Mouse (Mus musculus) liver, embryonic 11.5 days (tissue): ENCODE results near the gene Mlx. TPM values are rescaled to one million over a fixed set of nuclear protein-coding genes. Genes with fewer than 3 reads are reported as not detected.

Experiments used
- ATAC-seq: fragments of 200-750 bp; cut with Nextera tagmentation; replicated peaks from 2 replicates; pipeline ENCODE4 v1.8.0; 2017; ENCODE audit warnings: moderate number of reproducible peaks, mild to moderate bottlenecking, moderate TSS enrichment, moderate library complexity; ENCODE audit not compliant: low FRiP score
- DNase-seq: peaks from one replicate; pipeline ENCODE4 v3.0.0-alpha.2; 2017; ENCODE audit warnings: low spot score
- H3K27ac ChIP-seq: fragments of 300-500 bp; sonication (generic); 2 replicates; pipeline ENCODE4 v1.5.1; 2014; ENCODE audit warnings: mild to moderate bottlenecking, low read depth, low read length, control low read depth
- H3K27me3 ChIP-seq: fragments of 300-500 bp; sonication (generic); replicated peaks from 2 replicates; pipeline ENCODE4 v1.6.1; 2014; ENCODE audit warnings: low read length, mixed read lengths; ENCODE audit not compliant: control insufficient read depth, insufficient read depth
- H3K36me3 ChIP-seq: fragments of 300-500 bp; sonication (generic); 2 replicates; pipeline ENCODE4 v1.6.1; 2014; ENCODE audit warnings: mild to moderate bottlenecking, low read length, moderate library complexity, mixed read lengths; ENCODE audit not compliant: control insufficient read depth, insufficient read depth
- H3K4me1 ChIP-seq: fragments of 300-500 bp; sonication (generic); replicated peaks from 2 replicates; pipeline ENCODE4 v1.6.1; 2014; ENCODE audit warnings: low read length, mixed read lengths; ENCODE audit not compliant: control insufficient read depth, insufficient read depth
- H3K4me2 ChIP-seq: fragments of 300-500 bp; sonication (generic); 2 replicates; pipeline ENCODE4 v1.6.1; 2014; ENCODE audit warnings: mild to moderate bottlenecking, control low read depth, moderate library complexity
- H3K4me3 ChIP-seq: fragments of 300-500 bp; sonication (generic); 2 replicates; pipeline ENCODE4 v1.5.1; 2014; ENCODE audit warnings: low read depth, low read length, control low read depth
- H3K9ac ChIP-seq: fragments of 300-500 bp; sonication (generic); 2 replicates; pipeline ENCODE4 v1.6.1; 2014; ENCODE audit warnings: low read depth, low read length, control low read depth
- H3K9me3 ChIP-seq: fragments of 300-500 bp; sonication (generic); 2 replicates; pipeline ENCODE4 v1.6.1; 2016; ENCODE audit warnings: low read length, inconsistent platforms, mixed read lengths; ENCODE audit not compliant: control insufficient read depth
- WGBS: fragments of 180-500 bp; shearing (Covaris S2); extraction: QIAGEN DNeasy Blood & Tissue Kit; methylation state at CpG from one replicate; pipeline ENCODE4 v1.1.7; 2014; 5-methylcytosine and 5-hydroxymethylcytosine counted together
- polyA plus RNA-seq: library from polyadenylated mRNA; unstranded; fragments of >200 nt; fragmentation: Nextera tagmentation; extraction: Ambion mirVana; gene quantifications from 2 replicates; pipeline ENCODE4 v1.2.1, GENCODE M21; 2014

The Mlx gene
- polyA plus RNA-seq, 1 experiment from 2014 or later, result 45.3 TPM

DNA sequence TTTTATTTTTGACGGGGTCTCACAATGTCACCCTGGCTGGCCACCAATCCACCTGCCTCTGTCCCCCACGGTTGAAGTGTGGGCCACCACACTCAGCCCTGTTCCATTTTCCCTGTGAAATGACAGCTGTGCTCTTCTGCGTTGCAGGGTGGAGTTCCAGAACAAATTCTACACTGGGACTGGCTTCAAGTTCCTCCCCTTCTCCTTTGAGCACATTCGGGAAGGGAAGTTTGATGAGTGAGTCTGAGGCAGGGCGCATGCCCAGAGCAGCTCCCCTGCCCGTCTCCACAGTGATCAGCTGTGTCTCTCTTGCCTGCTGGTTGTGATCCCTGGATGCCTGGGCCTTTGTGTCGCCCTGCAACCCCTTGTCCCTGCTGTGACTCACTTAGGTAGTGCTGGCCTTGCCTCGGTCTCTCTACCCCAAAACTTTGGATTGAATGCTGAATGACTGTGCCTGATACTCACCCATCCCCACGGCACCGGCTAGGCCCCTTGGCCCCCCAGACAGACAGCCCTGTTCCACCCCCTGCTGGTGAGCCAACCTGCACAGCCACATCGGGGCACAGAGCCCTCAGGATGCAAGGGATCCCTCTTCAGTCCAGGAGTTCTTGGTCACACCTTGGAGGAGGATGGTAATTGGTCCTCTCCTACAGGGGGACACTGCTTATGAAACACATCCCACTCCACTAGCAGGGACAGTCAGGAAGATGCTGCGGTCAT lies 24.8 kb upstream of the Mlx start:
- no peak overlapping the region for H3K4me2 ChIP-seq
- H3K4me1 ChIP-seq, result peaks cover 63% of the 10 kb centered on the region
- no peaks in the 10 kb centered on the region for H3K9me3 ChIP-seq
- DNase-seq, result no peak
- peak overlapping the region; percentile 99 for H3K27ac ChIP-seq
- H3K4me3 ChIP-seq, result no peak overlapping the region
- no peak overlapping the region for H3K9ac ChIP-seq
- H3K27me3 ChIP-seq, result no peaks in the 10 kb centered on the region
- WGBS, result 76% methylated on average over 12 of the region's 12 CpGs
- ATAC-seq, result no peak
- peaks cover 13% of the 10 kb centered on the region for H3K36me3 ChIP-seq

DNA sequence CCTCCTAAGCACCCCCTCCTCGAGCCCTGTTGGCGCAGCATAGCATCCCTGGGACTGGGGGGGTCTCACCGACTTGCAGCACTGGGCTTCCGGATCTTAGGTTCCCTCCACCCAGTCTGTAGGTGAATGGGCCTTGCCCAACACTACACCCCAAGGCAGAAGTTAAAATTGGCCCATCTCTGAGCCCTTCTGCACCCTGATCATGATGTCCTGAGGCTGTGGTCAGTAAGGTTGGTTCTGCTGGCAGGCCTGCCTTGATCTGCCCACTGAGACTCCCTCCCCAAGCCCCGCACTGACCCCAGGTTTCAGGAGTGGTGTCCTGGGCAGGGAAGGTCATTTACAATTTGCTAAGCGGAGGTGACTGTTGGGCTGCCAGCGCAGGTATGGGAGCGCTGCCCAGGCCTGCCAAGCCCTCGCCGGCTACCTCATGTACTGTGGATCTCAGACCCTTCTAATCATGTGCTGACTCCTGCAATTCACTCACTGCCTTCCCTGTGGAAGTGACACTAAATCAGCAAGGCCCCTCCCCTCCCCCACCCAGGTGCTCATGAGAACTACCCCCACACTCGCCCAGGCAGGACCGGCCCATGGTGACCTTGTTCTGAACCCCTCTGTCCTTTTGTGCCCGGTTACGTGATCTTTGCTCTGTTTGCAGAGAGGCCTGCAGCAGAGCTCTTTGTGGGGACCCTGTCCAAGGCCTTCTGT lies 24.0 kb upstream of the Mlx start:
- Histone ChIP-seq H3K27me3 (no peaks in the 10 kb centered on the region; the same call in 1 of the 2 replicates), H3K9me3 (no peaks in the 10 kb centered on the region), H3K4me1 (peaks cover 58% of the 10 kb centered on the region), H3K4me3 (no peak overlapping the region), H3K36me3 (peaks cover 9% of the 10 kb centered on the region), H3K27ac (peak overlapping the region; percentile 99), H3K4me2 (peak overlapping the region; percentile 46), H3K9ac (peak overlapping the region; percentile 46)
- DNase-seq, result peak; percentile 66
- 56% methylated on average over 14 of the region's 14 CpGs for WGBS
- ATAC-seq, result no peak

DNA sequence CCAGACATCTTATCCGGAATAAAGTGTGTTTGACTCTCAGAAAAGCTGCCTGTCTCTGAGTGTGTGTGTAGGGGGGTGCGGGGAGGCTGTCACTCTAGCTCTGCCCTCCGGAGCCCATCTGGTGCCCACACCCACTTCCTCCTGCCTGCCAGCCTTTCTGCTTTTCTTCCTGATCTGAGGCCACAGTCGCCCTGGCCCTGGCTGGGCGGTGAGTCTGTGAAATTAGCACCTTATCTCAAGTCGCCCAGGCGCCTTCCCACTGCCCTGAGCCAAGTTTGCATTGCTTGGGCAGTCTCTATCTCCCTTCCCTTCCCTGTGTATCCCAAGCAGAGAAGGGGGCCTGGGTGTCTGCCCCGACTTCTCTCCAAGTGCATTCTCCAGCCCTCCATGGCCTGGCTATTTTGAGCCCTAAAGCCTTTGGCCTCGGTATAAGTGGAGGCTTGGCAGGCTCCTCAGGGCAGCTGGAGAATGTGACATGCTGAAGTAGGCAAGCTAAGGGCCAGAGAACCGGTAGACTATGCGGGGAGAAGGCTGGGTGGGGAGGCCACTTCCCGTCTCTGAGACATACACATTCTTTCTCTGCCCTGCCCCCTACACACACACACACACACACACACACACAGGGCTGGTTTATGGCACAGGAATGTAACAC lies 23.3 kb upstream of the Mlx start:
- peaks cover 52% of the 10 kb centered on the region for H3K4me1 ChIP-seq
- peak overlapping the region; percentile 46 for H3K9ac ChIP-seq
- ATAC-seq, result peak; percentile 92
- WGBS, result 3% methylated on average over 12 of the region's 12 CpGs
- H3K36me3 ChIP-seq, result peaks cover 7% of the 10 kb centered on the region; the same call in 1 of the 2 replicates
- no peaks in the 10 kb centered on the region; the same call in 1 of the 2 replicates for H3K27me3 ChIP-seq
- peak; percentile 79 for DNase-seq
- peak overlapping the region; percentile 46 for H3K4me2 ChIP-seq
- peak overlapping the region; percentile 99 for H3K27ac ChIP-seq
- H3K9me3 ChIP-seq, result no peaks in the 10 kb centered on the region
- H3K4me3 ChIP-seq, result no peak overlapping the region

DNA sequence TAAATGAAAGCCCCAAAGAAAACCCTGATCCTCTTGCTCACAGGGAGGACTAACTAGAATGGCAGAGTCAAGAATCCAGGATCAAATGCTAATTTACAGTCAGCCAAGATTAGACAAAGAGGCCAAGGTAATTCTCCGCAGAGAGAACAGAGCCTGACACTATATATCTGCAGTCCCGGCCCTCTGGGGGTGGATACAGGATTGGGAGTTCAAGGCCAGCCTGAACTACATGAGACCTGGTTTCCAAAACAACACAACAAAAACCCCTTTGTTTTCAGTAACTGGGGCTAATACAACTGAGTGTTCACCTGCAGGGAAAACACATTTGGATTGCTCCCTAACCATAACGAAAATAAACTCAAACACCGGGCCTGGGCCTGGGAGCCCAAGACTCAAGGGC lies 22.6 kb upstream of the Mlx start:
- Histone ChIP-seq H3K27ac (peak overlapping the region; percentile 99), H3K9ac (peak overlapping the region; percentile 46; the same call in 1 of the 2 replicates), H3K9me3 (no peaks in the 10 kb centered on the region), H3K4me2 (peak overlapping the region; percentile 46), H3K36me3 (peaks cover 7% of the 10 kb centered on the region; the same call in 1 of the 2 replicates), H3K4me3 (no peak overlapping the region), H3K27me3 (no peaks in the 10 kb centered on the region; the same call in 1 of the 2 replicates), H3K4me1 (peaks cover 51% of the 10 kb centered on the region)
- WGBS, result 72% methylated on average over 4 of the region's 4 CpGs
- ATAC-seq (no peak), DNase-seq (no peak)

DNA sequence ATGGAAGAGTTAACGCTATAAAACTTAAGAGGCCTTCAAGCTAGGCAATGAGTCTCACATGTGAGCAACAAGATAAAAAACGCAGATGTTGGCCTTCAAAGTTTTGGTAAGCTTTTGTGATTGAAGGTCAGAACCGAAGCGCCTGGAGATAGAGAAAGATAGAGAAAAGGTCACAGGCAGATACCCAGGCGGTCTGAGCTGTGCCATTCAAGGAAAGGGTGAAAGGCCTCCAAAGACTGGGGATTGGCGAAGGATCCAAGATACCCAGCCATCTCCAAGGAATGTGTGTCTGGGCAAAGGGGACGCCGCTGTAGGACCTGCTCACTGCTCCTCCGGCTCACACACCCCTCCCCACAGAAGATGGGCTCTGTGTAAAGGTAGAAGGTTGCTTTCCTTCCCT lies 22.1 kb upstream of the Mlx start:
- ATAC-seq, result no peak
- DNase-seq, result no peak
- Histone ChIP-seq H3K4me3 (no peak overlapping the region), H3K9ac (no peak overlapping the region), H3K4me2 (no peak overlapping the region), H3K4me1 (peaks cover 49% of the 10 kb centered on the region), H3K27ac (peak overlapping the region; percentile 17; the same call in 1 of the 2 replicates), H3K27me3 (no peaks in the 10 kb centered on the region; the same call in 1 of the 2 replicates), H3K9me3 (no peaks in the 10 kb centered on the region), H3K36me3 (peaks cover 7% of the 10 kb centered on the region; the same call in 1 of the 2 replicates)
- WGBS, result 80% methylated on average over 9 of the region's 9 CpGs

DNA sequence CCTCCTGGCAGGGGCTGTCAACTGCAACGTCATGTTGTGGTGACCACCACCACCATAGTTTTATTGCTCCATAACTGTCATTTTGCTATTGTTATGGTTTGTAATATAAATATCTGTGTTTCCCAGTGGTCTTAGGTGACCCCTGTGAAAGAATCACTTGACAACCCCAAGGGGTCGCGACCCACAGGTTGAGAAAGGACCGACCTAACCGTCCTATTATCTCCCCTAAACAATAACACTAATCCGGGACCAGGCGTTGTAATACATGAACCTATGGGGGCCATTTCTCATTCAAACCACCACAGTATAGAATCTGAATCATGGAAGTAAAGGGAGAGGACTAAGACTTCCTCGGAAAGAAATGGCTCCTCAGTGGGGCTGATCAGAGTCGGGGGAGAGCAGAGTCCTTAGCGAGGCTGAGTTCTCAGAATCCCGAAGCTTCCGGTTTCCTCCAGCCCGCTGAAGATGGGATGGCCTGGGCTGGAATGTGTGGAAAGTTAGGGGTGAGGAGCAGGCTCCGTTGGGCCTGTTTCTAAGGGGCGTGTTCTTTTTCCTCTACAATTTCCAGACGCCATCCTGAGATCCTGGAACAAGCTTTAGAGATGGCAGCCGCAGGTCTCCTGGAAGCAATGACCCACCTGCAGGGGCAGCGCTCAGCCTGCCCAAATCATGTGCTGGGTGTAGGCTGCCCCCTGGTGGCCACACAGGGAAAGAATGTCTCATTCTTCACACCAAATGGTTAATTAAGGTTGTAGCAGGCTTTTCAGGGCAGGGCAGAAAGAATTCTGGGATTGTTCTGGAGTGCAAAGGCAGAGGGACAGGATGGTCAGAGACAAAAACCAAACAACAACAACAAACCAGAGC lies 20.3 kb upstream of the Mlx start:
- Histone ChIP-seq H3K9ac (peak overlapping the region; percentile 38), H3K4me2 (peak overlapping the region; percentile 63), H3K4me3 (peak overlapping the region; percentile 35), H3K4me1 (peaks cover 44% of the 10 kb centered on the region), H3K9me3 (no peaks in the 10 kb centered on the region), H3K27ac (peak overlapping the region; percentile 32; the same call in 1 of the 2 replicates), H3K27me3 (peaks cover 9% of the 10 kb centered on the region), H3K36me3 (peaks cover 6% of the 10 kb centered on the region; the same call in 1 of the 2 replicates)
- ATAC-seq, result no peak
- peak; percentile 87 for DNase-seq
- 20% methylated on average over 18 of the region's 18 CpGs for WGBS

DNA sequence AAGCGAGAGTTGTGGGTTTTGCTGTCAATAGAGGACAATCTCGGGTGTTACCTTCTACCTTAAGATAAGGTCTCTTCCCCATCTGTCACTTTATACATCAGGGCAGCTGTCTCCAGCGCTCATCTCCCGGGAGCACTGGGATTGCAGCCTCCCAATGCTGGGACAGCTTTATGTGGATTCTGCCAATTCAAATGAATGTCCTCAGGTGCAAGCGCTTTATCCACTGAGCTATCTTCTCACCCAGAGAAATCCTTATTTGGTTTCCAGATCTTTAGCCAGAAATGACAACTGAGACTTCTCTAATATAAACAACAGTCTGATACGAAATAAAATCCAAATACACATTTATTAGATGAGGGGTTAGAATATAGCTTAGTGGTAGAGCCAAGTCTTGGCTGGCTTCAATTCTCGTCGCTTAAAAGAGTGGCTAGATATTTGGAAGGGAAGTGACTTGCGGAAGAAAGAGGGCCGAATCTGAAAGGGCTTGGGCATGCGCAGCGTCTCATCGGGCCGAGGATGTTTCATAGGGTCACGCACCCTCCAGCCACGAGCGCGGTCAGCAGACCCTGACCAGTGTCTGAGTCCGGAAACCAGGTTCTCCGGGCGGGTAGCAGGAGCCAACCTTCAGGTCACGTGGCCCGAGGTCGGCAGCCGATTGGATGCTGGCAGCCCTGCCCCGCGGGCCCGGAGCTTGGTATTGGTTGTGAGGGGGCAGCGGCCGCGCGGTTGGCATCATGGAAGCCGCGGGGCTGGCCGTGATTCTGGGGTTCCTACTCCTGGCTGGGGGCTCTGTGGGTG lies 17.5 kb upstream of the Mlx start, which contains the start of gene Naglu:
Gene Naglu, plus strand, starts transcription at position 622 of the 798 bp plus-strand sequence.
- peak within 1 kb of the TSS; percentile 74 for H3K9ac ChIP-seq
- H3K9me3 ChIP-seq, result no peaks in the 10 kb centered on the region
- H3K4me3 ChIP-seq, result peak within 1 kb of the TSS; percentile 82
- 3% methylated on average over 35 of the region's 35 CpGs for WGBS
- peak within 1 kb of the TSS; percentile 13 for H3K27ac ChIP-seq
- DNase-seq (peak; percentile 91), ATAC-seq (peak; percentile 82)
- peak within 1 kb of the TSS; percentile 100 for H3K4me2 ChIP-seq
- peaks cover 13% of the 10 kb centered on the region for H3K27me3 ChIP-seq
- no peaks in the 10 kb centered on the region for H3K36me3 ChIP-seq
- peaks cover 21% of the 10 kb centered on the region for H3K4me1 ChIP-seq
